Mouse (Mus musculus) stomach, embryonic 15.5 days (tissue): ENCODE data around the gene Tbx5. TPM values are rescaled to one million over a fixed set of nuclear protein-coding genes. Genes with fewer than 3 reads are reported as not detected.

Source experiments
- ATAC-seq: fragments of 200-750 bp; cut with Nextera tagmentation; 2 replicates; pipeline ENCODE4 v1.8.0; 2017; ENCODE audit warnings: low read depth, moderate number of reproducible peaks, moderate TSS enrichment; ENCODE audit not compliant: insufficient read depth, low FRiP score
- H3K27ac ChIP-seq: fragments of 300-500 bp; sonication (generic); 2 replicates; pipeline ENCODE4 v1.5.1; 2015; ENCODE audit warnings: mild to moderate bottlenecking, inconsistent platforms
- H3K27me3 ChIP-seq: fragments of 300-500 bp; sonication (generic); replicated peaks from 2 replicates; pipeline ENCODE4 v1.6.1; 2015; ENCODE audit warnings: inconsistent platforms
- H3K36me3 ChIP-seq: fragments of 300-500 bp; sonication (generic); 2 replicates; pipeline ENCODE4 v1.6.1; 2015; ENCODE audit warnings: inconsistent platforms
- H3K4me1 ChIP-seq: fragments of 300-500 bp; sonication (generic); 2 replicates; pipeline ENCODE4 v1.6.1; 2015; ENCODE audit warnings: inconsistent platforms
- H3K4me2 ChIP-seq: fragments of 300-500 bp; sonication (generic); 2 replicates; pipeline ENCODE4 v1.6.1; 2015; ENCODE audit warnings: mild to moderate bottlenecking, inconsistent platforms
- H3K4me3 ChIP-seq: fragments of 300-500 bp; sonication (generic); replicated peaks from 2 replicates; pipeline ENCODE4 v1.5.1; 2015; ENCODE audit warnings: inconsistent platforms
- H3K9ac ChIP-seq: fragments of 300-500 bp; sonication (generic); 2 replicates; pipeline ENCODE4 v1.6.1; 2015; ENCODE audit warnings: inconsistent platforms
- H3K9me3 ChIP-seq: fragments of 300-500 bp; sonication (generic); 2 replicates; pipeline ENCODE4 v1.6.1; 2016; ENCODE audit warnings: inconsistent platforms
- WGBS: fragments of 180-500 bp; shearing (Covaris S2); methylation state at CpG from one replicate; pipeline ENCODE4 v1.1.7; 2015; 5-methylcytosine and 5-hydroxymethylcytosine counted together
- polyA plus RNA-seq: library from polyadenylated mRNA; unstranded; fragments of >200 nt; fragmentation: Nextera tagmentation; extraction: Ambion mirVana; gene quantifications from 2 replicates; pipeline ENCODE4 v1.2.1, GENCODE M21; 2015

Gene Tbx5
- polyA plus RNA-seq, 1 experiment from 2014 or later, result 0.62 TPM

- H3K4me1 ChIP-seq, result no peaks in the 10 kb centered on the region
- H3K27ac ChIP-seq, result no peak overlapping the region
- ATAC-seq, result no peak
- H3K4me2 ChIP-seq, result no peak overlapping the region
- H3K4me3 ChIP-seq, result no peak overlapping the region
- H3K36me3 ChIP-seq, result no peaks in the 10 kb centered on the region
- peaks cover 58% of the 10 kb centered on the region for H3K27me3 ChIP-seq
- H3K9ac ChIP-seq, result no peak overlapping the region
- no peaks in the 10 kb centered on the region for H3K9me3 ChIP-seq
- WGBS, result 58% methylated on average over 2 of the region's 2 CpGs
These were observed 11.0 kb upstream of the Tbx5 start for GRCm38 (mm10) chr5:119821506-119821905.

- H3K9me3 ChIP-seq, result no peaks in the 10 kb centered on the region
- H3K27me3 ChIP-seq, result peaks cover 77% of the 10 kb centered on the region
- 0 out of 2 replicates have a peak, but pooled peaks cover 7% of the 10 kb centered on the region for H3K4me1 ChIP-seq
- H3K4me2 ChIP-seq, result no peak overlapping the region
- WGBS, result 70% methylated on average over 6 of the region's 6 CpGs
- no peak overlapping the region for H3K9ac ChIP-seq
- H3K4me3 ChIP-seq, result no peak overlapping the region
- no peak for ATAC-seq
- H3K36me3 ChIP-seq, result no peaks in the 10 kb centered on the region
- no peak overlapping the region for H3K27ac ChIP-seq
These were observed 5.1 kb upstream of the Tbx5 start for GRCm38 (mm10) chr5:119827341-119827740.

GRCm38 (mm10) chr5:119830611-119831010 lies 1.9 kb upstream of the Tbx5 start:
- Histone ChIP-seq H3K4me2 (no peak overlapping the region), H3K4me1 (0 out of 2 replicates have a peak, but pooled peaks cover 7% of the 10 kb centered on the region), H3K9ac (no peak overlapping the region), H3K27ac (no peak overlapping the region), H3K36me3 (no peaks in the 10 kb centered on the region), H3K27me3 (peaks cover 82% of the 10 kb centered on the region), H3K9me3 (no peaks in the 10 kb centered on the region), H3K4me3 (peak overlapping the region; percentile 11)
- no peak for ATAC-seq
- WGBS, result 13% methylated on average over 8 of the region's 8 CpGs

DNA sequence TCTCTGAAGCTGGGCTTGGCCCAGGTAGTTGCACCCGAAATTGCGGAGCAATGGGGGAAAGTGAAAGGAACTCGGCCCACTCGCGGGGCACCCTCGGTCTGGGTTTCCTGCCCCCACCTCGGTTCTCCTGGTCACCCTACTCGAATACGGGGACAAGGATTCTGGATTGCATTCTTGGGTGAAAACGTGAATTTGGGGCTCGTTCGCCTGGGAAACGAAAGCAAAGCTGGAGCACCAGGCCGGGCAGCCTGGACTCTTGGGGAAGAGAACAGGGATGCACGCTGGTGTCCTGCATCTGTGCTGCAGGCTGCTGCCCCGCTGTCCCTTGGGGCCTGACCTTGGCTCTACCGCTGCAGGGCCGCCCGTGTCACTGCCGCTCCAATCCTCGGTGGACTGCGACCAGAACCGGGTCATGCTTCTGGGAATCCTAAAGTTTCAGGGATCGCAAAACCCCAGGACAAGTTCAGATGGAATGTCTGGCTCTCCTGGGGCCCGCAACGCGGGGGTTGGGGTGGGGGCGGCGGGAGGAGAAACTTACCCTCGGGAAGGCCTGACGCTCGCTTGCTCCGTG lies 1.2 kb upstream of the Tbx5 start:
- no peak for ATAC-seq
- no peaks in the 10 kb centered on the region for H3K9me3 ChIP-seq
- H3K4me1 ChIP-seq, result 0 out of 2 replicates have a peak, but pooled peaks cover 7% of the 10 kb centered on the region
- H3K36me3 ChIP-seq, result no peaks in the 10 kb centered on the region
- no peak overlapping the region for H3K27ac ChIP-seq
- no peak overlapping the region for H3K9ac ChIP-seq
- peak overlapping the region; percentile 11 for H3K4me3 ChIP-seq
- under 1% methylated on average over 33 of the region's 33 CpGs for WGBS
- H3K27me3 ChIP-seq, result peaks cover 85% of the 10 kb centered on the region
- peak overlapping the region; percentile 48 for H3K4me2 ChIP-seq

- 0 out of 2 replicates have a peak, but pooled peaks cover 7% of the 10 kb centered on the region for H3K4me1 ChIP-seq
- H3K27ac ChIP-seq, result no peak overlapping the region
- no peaks in the 10 kb centered on the region for H3K36me3 ChIP-seq
- H3K9ac ChIP-seq, result no peak overlapping the region
- ATAC-seq, result no peak
- WGBS, result 4% methylated on average over 25 of the region's 25 CpGs
- H3K27me3 ChIP-seq, result peaks cover 85% of the 10 kb centered on the region
- no peak overlapping the region; the same call in 1 of the 2 replicates for H3K4me3 ChIP-seq
- H3K4me2 ChIP-seq, result peak overlapping the region; percentile 48
- no peaks in the 10 kb centered on the region for H3K9me3 ChIP-seq
These were observed 533 bp upstream of the Tbx5 start for GRCm38 (mm10) chr5:119831791-119832478.

GRCm38 (mm10) chr5:119833223-119834030 lies 959 bp downstream of the Tbx5 start:
- 0 out of 2 replicates have a peak, but pooled peaks cover 7% of the 10 kb centered on the region for H3K4me1 ChIP-seq
- H3K27me3 ChIP-seq, result peaks cover 90% of the 10 kb centered on the region

GRCm38 (mm10) chr5:119834031-119834403 lies 1.5 kb downstream of the Tbx5 start:
- no peak overlapping the region for H3K4me3 ChIP-seq
- no peaks in the 10 kb centered on the region for H3K9me3 ChIP-seq
- WGBS, result 9% methylated on average over 2 of the region's 2 CpGs
- no peak overlapping the region for H3K9ac ChIP-seq
- 0 out of 2 replicates have a peak, but pooled peaks cover 8% of the 10 kb centered on the region for H3K4me1 ChIP-seq
- H3K27me3 ChIP-seq, result peaks cover 90% of the 10 kb centered on the region
- no peaks in the 10 kb centered on the region for H3K36me3 ChIP-seq
- H3K27ac ChIP-seq, result no peak overlapping the region
- ATAC-seq, result no peak
- no peak overlapping the region for H3K4me2 ChIP-seq

More at GRCm38 (mm10) chr5:119833223-119834030, 959 bp downstream of the Tbx5 start:
- ATAC-seq, result no peak
- Histone ChIP-seq H3K4me2 (no peak overlapping the region), H3K36me3 (no peaks in the 10 kb centered on the region), H3K9me3 (no peaks in the 10 kb centered on the region), H3K27ac (no peak overlapping the region), H3K9ac (no peak overlapping the region), H3K4me3 (no peak overlapping the region)
- 11% methylated on average over 8 of the region's 8 CpGs for WGBS

- no peak for ATAC-seq
- H3K27ac ChIP-seq, result no peak overlapping the region
- WGBS, result 2% methylated on average over 30 of the region's 30 CpGs
- peaks cover 90% of the 10 kb centered on the region for H3K27me3 ChIP-seq
- H3K9ac ChIP-seq, result no peak overlapping the region
- H3K36me3 ChIP-seq, result no peaks in the 10 kb centered on the region
- H3K4me3 ChIP-seq, result peak overlapping the region; percentile 5; the same call in 1 of the 2 replicates
- peaks cover 18% of the 10 kb centered on the region; the same call in 1 of the 2 replicates for H3K4me1 ChIP-seq
- peak overlapping the region; percentile 13; the same call in 1 of the 2 replicates for H3K4me2 ChIP-seq
- H3K9me3 ChIP-seq, result no peaks in the 10 kb centered on the region
These were observed 2.8 kb downstream of the Tbx5 start for GRCm38 (mm10) chr5:119835053-119835867.

GRCm38 (mm10) chr5:119835868-119836209 lies 3.4 kb downstream of the Tbx5 start:
- Histone ChIP-seq H3K27me3 (peaks cover 90% of the 10 kb centered on the region), H3K27ac (no peak overlapping the region), H3K9ac (no peak overlapping the region), H3K4me2 (no peak overlapping the region), H3K4me3 (no peak overlapping the region), H3K36me3 (no peaks in the 10 kb centered on the region), H3K9me3 (no peaks in the 10 kb centered on the region), H3K4me1 (peaks cover 18% of the 10 kb centered on the region; the same call in 1 of the 2 replicates)
- no peak for ATAC-seq
- 5% methylated on average over 12 of the region's 12 CpGs for WGBS

GRCm38 (mm10) chr5:119836618-119837305 lies 4.3 kb downstream of the Tbx5 start:
- 0 out of 2 replicates have a peak overlapping the region, but pooled peaks have one; percentile 8 for H3K4me2 ChIP-seq
- ATAC-seq, result no peak
- no peaks in the 10 kb centered on the region for H3K9me3 ChIP-seq
- 3% methylated on average over 28 of the region's 28 CpGs for WGBS
- H3K27me3 ChIP-seq, result peaks cover 88% of the 10 kb centered on the region
- H3K4me1 ChIP-seq, result peaks cover 12% of the 10 kb centered on the region; the same call in 1 of the 2 replicates
- H3K36me3 ChIP-seq, result no peaks in the 10 kb centered on the region
- no peak overlapping the region for H3K4me3 ChIP-seq
- no peak overlapping the region for H3K9ac ChIP-seq
- no peak overlapping the region for H3K27ac ChIP-seq

- ATAC-seq, result no peak
- no peak overlapping the region for H3K9ac ChIP-seq
- H3K27me3 ChIP-seq, result peaks cover 88% of the 10 kb centered on the region
- peaks cover 12% of the 10 kb centered on the region; the same call in 1 of the 2 replicates for H3K4me1 ChIP-seq
- 5% methylated on average over 19 of the region's 19 CpGs for WGBS
- no peak overlapping the region for H3K27ac ChIP-seq
- no peaks in the 10 kb centered on the region for H3K9me3 ChIP-seq
- no peak overlapping the region for H3K4me3 ChIP-seq
- no peaks in the 10 kb centered on the region for H3K36me3 ChIP-seq
- H3K4me2 ChIP-seq, result 0 out of 2 replicates have a peak overlapping the region, but pooled peaks have one; percentile 8
These were observed 4.8 kb downstream of the Tbx5 start for GRCm38 (mm10) chr5:119837306-119837675.
